Mouse (Mus musculus): Measurements from ENCODE around the gene Kdm2b. TPM values are rescaled to one million over a fixed set of nuclear protein-coding genes. Genes with fewer than 3 reads are reported as not detected.
A peak's percentile ranks its signal among the peaks of the same experiment; 100 is the strongest.

Gene Kdm2b
- polyA plus RNA-seq, 1 experiment from 2014 or later, result 105 TPM

DNA sequence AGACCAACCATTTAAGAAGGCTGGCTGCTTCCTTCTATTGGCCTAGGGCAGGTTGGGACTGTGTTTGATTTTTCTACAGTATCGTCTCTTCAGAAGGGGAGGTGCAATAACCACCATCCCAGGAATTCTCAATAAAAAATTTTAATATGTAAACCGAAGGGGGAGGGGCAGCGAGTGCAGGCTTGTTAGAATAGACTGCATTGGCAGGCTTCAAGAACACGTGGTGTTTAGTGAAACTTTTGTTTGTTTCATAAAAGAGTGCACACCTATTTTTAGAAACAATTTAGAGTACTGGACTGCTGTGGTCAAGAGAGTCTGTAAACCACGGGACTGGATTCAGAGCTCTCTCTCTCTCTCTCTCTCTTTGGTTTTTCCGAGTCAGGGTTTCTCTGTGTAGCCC is 33.4 kb upstream of the Kdm2b start:
- no peak overlapping the region for H3K4me2 ChIP-seq (replicated peaks)
- no peaks in the 10 kb centered on the region for H3K9me3 ChIP-seq
- no peak overlapping the region for H3K9ac ChIP-seq
- no peak overlapping the region for H3K4me3 ChIP-seq
- H3K36me3 ChIP-seq, result no peaks in the 10 kb centered on the region
- peaks cover 12% of the 10 kb centered on the region for H3K4me1 ChIP-seq
- ATAC-seq (ENCODE audit: low FRiP score, low read depth), result no peak
- H3K27ac ChIP-seq, result no peak overlapping the region
- no peaks in the 10 kb centered on the region for H3K27me3 ChIP-seq (replicated peaks)
- 88% methylated on average over 6 of the region's 6 CpGs for WGBS

DNA sequence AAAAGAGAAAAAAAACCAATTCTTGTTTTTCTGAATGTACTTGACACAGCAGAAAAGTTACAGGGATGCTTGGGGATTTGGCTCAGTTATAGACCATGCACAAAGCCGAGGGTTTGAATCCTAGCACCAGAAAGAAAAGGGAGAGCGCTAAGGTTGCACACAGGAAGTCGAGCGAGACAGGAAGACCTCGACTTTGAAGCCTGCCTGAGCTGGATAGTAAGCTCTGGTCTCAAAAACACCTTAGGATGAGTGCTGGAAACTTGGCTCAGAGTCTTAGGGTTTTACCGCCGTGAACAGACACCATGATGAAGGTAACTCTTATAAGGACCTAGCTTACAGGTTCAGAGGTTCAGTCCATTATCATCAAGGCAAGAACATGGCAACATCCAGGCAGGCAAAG is 31.8 kb upstream of the Kdm2b start:
- Histone ChIP-seq H3K27ac (no peak overlapping the region), H3K36me3 (no peaks in the 10 kb centered on the region), H3K4me3 (no peak overlapping the region), H3K4me1 (peaks cover 13% of the 10 kb centered on the region), H3K9ac (no peak overlapping the region), H3K27me3 (replicated peaks) (no peaks in the 10 kb centered on the region), H3K9me3 (no peaks in the 10 kb centered on the region), H3K4me2 (replicated peaks) (no peak overlapping the region)
- no peak for ATAC-seq (ENCODE audit: low FRiP score, low read depth)
- 91% methylated on average over 7 of the region's 7 CpGs for WGBS

DNA sequence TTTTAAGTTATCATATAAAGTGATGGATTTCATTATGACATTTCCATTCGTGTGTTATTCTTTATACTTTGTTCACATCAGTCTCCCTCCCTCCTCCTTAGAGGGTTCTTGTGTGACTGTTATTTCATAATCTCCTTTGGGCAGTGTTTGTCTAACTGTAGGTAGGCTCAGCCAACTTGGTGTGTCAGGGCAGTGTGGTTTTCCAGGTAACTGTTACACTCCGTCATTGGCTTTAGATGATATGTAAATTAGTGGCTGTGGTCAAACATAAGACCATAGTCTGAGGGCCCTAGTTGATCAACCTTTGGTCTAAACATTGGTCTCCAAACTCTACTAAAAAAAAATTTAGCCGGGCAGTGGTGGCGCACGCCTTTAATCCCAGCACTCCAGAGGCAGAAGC is 30.8 kb upstream of the Kdm2b start:
- no peaks in the 10 kb centered on the region for H3K36me3 ChIP-seq
- no peak overlapping the region for H3K9ac ChIP-seq
- no peaks in the 10 kb centered on the region for H3K9me3 ChIP-seq
- peaks cover 23% of the 10 kb centered on the region for H3K4me1 ChIP-seq
- no peak overlapping the region for H3K4me2 ChIP-seq (replicated peaks)
- H3K4me3 ChIP-seq, result no peak overlapping the region
- WGBS, result 96% methylated on average over 5 of the region's 5 CpGs
- ATAC-seq (ENCODE audit: low FRiP score, low read depth), result no peak
- no peak overlapping the region for H3K27ac ChIP-seq
- H3K27me3 ChIP-seq (replicated peaks), result no peaks in the 10 kb centered on the region

DNA sequence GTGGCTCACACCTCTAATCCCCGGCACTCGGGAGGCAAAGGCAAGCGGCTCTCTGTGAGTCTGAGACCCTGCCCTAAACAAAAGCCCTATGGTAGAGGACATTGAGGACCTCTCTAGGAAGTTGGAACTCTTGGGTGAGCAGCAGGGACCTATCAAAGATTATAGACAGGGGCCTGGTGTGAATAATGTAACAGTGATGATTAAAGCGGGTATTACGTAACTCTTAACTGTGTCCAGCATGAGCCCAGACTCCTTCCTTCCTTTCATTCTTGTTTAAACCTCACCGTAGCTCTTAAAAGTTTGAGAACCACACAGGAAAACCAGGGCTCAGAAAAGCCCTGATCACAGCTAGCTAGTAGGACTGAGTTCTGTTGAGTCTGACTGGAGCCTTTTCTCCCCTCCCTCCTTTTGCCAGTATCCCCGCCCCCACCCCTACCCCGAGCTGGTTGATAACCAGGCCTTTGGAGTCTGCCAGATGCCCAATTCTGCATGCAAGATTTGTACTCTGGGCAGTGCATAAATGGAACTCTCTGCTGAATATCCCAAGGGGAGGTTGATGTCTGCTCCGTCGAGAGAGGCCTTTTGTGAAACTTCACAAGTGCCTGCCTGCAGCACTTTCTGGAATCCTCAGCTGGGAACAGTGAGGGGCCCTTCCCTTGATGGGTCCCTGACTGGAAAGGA is 29.9 kb upstream of the Kdm2b start:
- ATAC-seq (ENCODE audit: low FRiP score, low read depth), result no peak
- no peaks in the 10 kb centered on the region for H3K27me3 ChIP-seq (replicated peaks)
- 0 out of 2 replicates have a peak overlapping the region, but pooled peaks have one; percentile 1 for H3K4me2 ChIP-seq (replicated peaks)
- 55% methylated on average over 10 of the region's 10 CpGs for WGBS
- H3K9ac ChIP-seq, result peak overlapping the region; percentile 29; the same call in 1 of the 2 replicates
- H3K36me3 ChIP-seq, result no peaks in the 10 kb centered on the region
- peaks cover 25% of the 10 kb centered on the region for H3K4me1 ChIP-seq
- no peaks in the 10 kb centered on the region for H3K9me3 ChIP-seq
- no peak overlapping the region for H3K4me3 ChIP-seq
- peak overlapping the region; percentile 46; the same call in 1 of the 2 replicates for H3K27ac ChIP-seq

DNA sequence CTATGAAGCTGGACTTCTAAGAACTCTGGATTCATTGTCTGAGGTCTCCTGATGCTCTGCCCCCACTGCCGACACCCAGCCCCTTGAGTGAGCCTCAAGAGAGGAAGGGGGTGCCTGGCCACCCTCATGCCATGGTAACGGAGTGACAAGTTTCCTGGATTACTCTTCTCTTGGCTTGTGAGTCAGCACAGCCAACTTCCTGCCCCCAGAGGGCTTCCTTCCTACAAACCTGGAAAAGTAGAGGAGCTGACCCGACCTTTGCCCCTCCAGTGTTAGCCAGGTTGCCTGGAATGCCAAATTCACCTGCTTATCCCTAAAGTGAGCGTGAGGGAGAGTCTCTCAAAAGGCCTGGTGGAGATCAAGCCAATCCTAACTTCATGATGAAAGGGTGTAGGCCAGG is 27.9 kb upstream of the Kdm2b start:
- ATAC-seq (ENCODE audit: low FRiP score, low read depth), result no peak
- 85% methylated on average over 4 of the region's 4 CpGs for WGBS
- no peak overlapping the region for H3K9ac ChIP-seq
- H3K9me3 ChIP-seq, result no peaks in the 10 kb centered on the region
- no peak overlapping the region for H3K27ac ChIP-seq
- no peak overlapping the region for H3K4me2 ChIP-seq (replicated peaks)
- H3K36me3 ChIP-seq, result no peaks in the 10 kb centered on the region
- H3K4me1 ChIP-seq, result peaks cover 25% of the 10 kb centered on the region
- H3K4me3 ChIP-seq, result no peak overlapping the region
- no peaks in the 10 kb centered on the region for H3K27me3 ChIP-seq (replicated peaks)

DNA sequence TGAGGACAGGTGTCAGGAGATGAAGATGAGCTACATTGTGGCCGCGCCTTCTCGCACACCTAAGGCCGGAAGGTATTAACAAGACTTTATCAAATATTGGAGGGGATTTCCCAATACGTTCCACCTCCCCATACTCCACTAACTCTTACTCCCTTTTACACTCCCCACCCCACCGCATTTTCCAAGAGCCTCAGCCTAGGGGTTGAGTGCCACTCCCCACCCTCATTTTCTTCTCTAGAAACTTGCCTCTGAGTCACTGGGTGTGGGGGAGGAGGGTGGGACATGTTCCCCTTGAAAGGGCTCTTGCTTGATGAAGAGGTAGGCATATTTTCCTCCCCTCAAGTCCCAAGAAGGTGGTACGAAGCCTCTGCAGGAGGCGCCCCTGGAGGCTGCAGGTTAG is 26.3 kb upstream of the Kdm2b start:
- WGBS, result 23% methylated on average over 8 of the region's 8 CpGs
- Histone ChIP-seq H3K27ac (no peak overlapping the region), H3K9me3 (no peaks in the 10 kb centered on the region), H3K27me3 (replicated peaks) (no peaks in the 10 kb centered on the region), H3K4me1 (peaks cover 25% of the 10 kb centered on the region), H3K4me2 (replicated peaks) (peak overlapping the region; percentile 69), H3K4me3 (peak overlapping the region; percentile 69), H3K36me3 (no peaks in the 10 kb centered on the region), H3K9ac (peak overlapping the region; percentile 78)
- ATAC-seq (ENCODE audit: low FRiP score, low read depth), result no peak

DNA sequence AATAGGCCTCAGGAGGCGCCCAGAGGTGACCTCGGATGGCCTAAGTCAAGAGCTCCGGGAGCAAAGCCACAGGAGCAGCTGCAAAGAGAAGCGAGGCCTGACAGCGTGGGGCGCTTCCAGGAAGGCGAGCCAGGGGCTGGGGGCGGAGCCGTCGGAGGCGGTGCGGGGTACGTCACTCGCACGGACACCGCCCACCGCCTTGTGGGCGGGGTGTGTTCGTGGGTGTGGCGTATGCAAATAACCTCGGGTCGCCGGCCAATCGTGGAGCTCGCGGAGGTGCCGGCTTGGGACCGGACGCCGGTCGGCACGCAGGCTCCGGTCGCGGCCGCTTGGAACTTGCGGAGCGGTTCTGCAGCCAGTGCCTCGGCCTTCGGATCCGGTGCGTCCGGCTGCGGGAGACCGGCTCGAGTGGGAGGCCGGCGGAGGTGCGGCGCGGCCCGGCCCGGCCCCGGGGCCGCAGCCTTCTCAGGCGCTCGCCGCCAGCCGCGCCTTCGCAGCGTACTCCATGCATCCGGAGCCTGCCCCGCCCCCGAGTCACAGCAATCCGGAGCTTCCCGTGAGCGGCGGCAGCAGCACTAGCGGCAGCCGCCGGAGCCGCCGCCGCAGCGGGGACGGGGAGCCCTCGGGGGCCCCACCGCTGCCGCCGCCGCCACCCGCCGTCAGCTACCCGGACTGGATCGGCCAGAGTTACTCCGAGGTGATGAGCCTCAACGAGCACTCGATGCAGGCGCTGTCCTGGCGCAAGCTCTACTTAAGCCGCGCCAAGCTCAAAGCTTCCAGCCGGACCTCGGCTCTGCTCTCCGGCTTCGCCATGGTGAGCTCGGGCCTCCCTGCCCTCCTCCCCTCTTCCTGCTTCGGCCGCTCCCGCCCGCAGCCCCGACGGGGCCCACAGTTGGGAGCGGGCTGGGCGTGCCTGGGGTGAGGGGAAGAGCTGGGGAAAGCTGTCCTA is 25.4 kb upstream of the Kdm2b start, which contains the start of gene Orai1:
Gene Orai1, plus strand, starts transcription at position 322 of the 949 bp plus-strand sequence.
- ATAC-seq (ENCODE audit: low FRiP score, low read depth), result peak; percentile 89
- H3K9me3 ChIP-seq, result no peaks in the 10 kb centered on the region
- peak within 1 kb of the TSS; percentile 69 for H3K4me3 ChIP-seq
- WGBS, result under 1% methylated on average over 106 of the region's 106 CpGs
- H3K9ac ChIP-seq, result peak within 1 kb of the TSS; percentile 78
- peak within 1 kb of the TSS; percentile 86 for H3K27ac ChIP-seq
- H3K4me2 ChIP-seq (replicated peaks), result peak within 1 kb of the TSS; percentile 69
- no peaks in the 10 kb centered on the region for H3K36me3 ChIP-seq
- H3K27me3 ChIP-seq (replicated peaks), result no peaks in the 10 kb centered on the region
- peaks cover 24% of the 10 kb centered on the region for H3K4me1 ChIP-seq

DNA sequence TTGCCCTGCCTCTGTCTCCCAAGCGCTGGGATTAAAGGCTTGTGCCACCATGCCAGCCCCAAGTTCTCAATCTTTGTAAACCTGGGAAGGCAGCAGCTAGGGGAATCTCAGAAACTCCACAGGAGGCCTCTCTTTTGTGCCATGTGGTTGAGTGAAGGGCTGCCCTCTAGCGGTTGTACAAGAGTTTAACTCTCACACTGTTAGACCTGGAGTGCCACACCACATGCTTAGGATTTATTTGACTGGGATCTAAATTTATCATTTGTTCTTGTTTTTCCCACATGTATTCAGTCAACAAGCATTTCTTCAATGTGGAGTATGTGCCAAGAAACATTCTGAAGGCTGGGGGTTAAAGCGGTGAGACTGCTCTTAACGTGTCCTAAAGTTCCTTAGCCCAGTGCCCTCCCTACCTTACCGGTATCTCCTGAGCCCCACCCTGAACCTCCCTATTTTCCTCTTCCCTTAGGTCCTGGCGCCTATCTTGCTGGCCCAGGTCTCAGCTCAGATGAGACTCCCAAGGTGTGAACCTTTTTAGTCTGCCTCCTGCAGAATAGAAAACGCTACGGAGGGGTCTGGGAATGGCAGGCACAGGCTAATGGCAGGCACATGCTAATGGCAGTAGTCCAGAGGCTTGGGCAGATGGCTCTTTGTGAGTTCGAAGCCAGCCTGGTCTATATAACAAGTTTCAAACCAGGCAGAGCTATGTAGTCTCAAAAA is 24.1 kb upstream of the Kdm2b start:
- H3K4me1 ChIP-seq, result peaks cover 13% of the 10 kb centered on the region
- H3K27ac ChIP-seq, result no peak overlapping the region
- no peak for ATAC-seq (ENCODE audit: low FRiP score, low read depth)
- H3K4me3 ChIP-seq, result no peak overlapping the region
- H3K9me3 ChIP-seq, result no peaks in the 10 kb centered on the region
- H3K4me2 ChIP-seq (replicated peaks), result no peak overlapping the region
- no peak overlapping the region for H3K9ac ChIP-seq
- no peaks in the 10 kb centered on the region for H3K27me3 ChIP-seq (replicated peaks)
- WGBS, result 61% methylated on average over 9 of the region's 9 CpGs
- no peaks in the 10 kb centered on the region for H3K36me3 ChIP-seq

DNA sequence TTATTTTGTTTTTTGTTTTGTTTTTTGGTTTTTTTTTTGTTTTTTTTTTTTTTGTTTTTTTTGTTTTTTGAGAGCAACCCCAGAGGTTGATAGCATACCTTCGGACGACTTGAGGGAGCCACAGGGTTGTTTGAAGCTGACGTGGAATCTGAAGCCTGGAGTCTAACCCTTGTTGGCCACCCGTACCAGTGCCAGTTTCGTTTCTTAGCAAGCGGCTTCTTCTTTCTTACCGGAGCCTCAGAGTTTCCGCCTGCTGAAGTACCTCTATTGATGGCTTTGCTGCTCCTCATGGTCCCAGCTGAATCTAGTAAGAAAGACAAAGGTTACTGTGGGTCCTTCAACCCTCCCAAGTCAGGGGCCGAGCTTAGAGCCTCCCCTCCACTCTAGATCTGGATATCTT is 22.1 kb upstream of the Kdm2b start:
- H3K4me2 ChIP-seq (replicated peaks), result no peak overlapping the region
- H3K27ac ChIP-seq, result no peak overlapping the region
- H3K4me1 ChIP-seq, result peaks cover 13% of the 10 kb centered on the region
- H3K4me3 ChIP-seq, result no peak overlapping the region
- no peaks in the 10 kb centered on the region for H3K27me3 ChIP-seq (replicated peaks)
- no peaks in the 10 kb centered on the region for H3K36me3 ChIP-seq
- 90% methylated on average over 9 of the region's 9 CpGs for WGBS
- ATAC-seq (ENCODE audit: low FRiP score, low read depth), result no peak
- no peaks in the 10 kb centered on the region for H3K9me3 ChIP-seq
- no peak overlapping the region for H3K9ac ChIP-seq

DNA sequence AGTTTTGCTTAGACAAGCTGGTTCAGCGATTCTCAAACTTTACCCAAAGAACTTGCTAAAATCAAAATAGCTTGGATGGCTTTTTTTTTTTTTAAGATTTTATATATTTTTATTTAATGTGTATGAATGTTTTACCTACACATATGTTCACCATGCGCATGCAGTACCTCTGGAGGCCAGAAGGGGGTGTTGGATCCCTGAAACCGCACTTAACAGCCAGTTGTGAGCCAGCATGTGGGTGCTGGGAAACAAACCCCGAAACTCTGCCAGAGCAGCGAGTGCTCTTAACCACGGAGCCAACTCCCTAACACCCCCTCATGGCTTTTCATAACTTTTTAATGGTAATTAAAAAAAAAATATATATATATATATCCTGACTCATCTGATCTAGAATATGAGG is 21.2 kb upstream of the Kdm2b start:
- 94% methylated on average over 6 of the region's 6 CpGs for WGBS
- H3K9me3 ChIP-seq, result no peaks in the 10 kb centered on the region
- no peaks in the 10 kb centered on the region for H3K27me3 ChIP-seq (replicated peaks)
- no peak overlapping the region for H3K4me2 ChIP-seq (replicated peaks)
- ATAC-seq (ENCODE audit: low FRiP score, low read depth), result no peak
- no peak overlapping the region for H3K27ac ChIP-seq
- no peak overlapping the region for H3K9ac ChIP-seq
- H3K36me3 ChIP-seq, result no peaks in the 10 kb centered on the region
- no peak overlapping the region for H3K4me3 ChIP-seq
- H3K4me1 ChIP-seq, result peaks cover 5% of the 10 kb centered on the region

DNA sequence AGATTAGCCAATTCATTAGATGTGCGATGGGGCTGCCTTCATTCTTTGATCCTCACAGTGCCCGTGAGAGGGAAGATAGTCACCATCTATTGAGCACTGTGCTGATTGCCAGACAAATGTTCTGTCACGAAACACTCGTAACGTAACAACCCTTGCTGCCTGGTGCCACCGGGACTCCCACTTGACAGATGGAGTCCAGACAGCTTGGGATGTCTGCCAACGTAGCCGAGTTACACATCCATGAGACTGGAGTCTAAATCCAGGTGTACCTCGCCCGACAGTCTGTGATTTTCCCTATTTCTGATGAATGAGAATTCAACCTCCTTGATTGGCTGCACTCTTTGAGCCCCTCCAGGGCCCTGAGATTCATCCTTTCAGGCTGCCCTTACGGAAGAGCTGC is 20.2 kb upstream of the Kdm2b start:
- whole genome bisulfite sequencing, result 73% methylated on average over 11 of the region's 11 CpGs
- Histone ChIP-seq H3K27ac (no peak overlapping the region), H3K9ac (no peak overlapping the region), H3K4me2 (replicated peaks) (no peak overlapping the region), H3K36me3 (no peaks in the 10 kb centered on the region), H3K27me3 (replicated peaks) (no peaks in the 10 kb centered on the region), H3K4me1 (no peaks in the 10 kb centered on the region), H3K9me3 (no peaks in the 10 kb centered on the region), H3K4me3 (no peak overlapping the region)
- ATAC-seq (ENCODE audit: low FRiP score, low read depth), result no peak

DNA sequence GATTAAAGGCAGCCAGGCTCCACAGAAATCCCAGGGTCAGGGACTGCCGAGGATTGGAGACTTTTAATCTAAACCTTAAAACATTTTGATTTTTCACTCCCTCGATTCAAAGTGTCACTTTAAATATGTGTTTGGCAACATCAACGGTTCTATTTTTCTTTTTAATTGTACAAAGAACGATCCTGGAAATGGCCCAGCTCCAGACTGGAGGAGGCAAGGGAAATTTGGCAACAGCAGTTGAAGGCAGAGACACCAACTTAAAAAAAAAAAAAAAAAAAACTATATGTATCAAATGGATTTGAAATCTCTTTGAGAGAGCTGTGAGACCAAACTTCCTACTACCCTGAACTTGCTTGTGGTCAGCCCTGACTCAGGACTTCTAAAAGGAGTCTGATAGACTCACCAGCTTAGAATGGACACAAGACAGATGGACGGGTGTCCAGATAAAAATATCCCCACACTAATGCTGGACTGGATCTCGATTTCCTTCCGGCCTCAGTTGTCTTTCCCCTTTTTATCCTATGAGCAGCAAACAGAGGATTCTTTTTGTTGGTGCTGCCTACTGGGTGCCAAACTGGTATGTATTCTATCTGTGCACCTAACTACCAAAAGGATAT is 19.4 kb upstream of the Kdm2b start:
- 85% methylated on average over 7 of the region's 7 CpGs for WGBS
- Histone ChIP-seq H3K9ac (no peak overlapping the region), H3K9me3 (no peaks in the 10 kb centered on the region), H3K27ac (no peak overlapping the region), H3K4me2 (replicated peaks) (no peak overlapping the region), H3K4me3 (no peak overlapping the region), H3K36me3 (no peaks in the 10 kb centered on the region), H3K4me1 (no peaks in the 10 kb centered on the region), H3K27me3 (replicated peaks) (no peaks in the 10 kb centered on the region)
- no peak for ATAC-seq (ENCODE audit: low FRiP score, low read depth)
